Mouse (Mus musculus) heart, postnatal 4 days (tissue): ENCODE results near the gene Cd8b1. TPM values are rescaled to one million over a fixed set of nuclear protein-coding genes. Genes with fewer than 3 reads are reported as not detected.

ENCODE experiments used
- DNase-seq: peaks from one replicate; pipeline ENCODE4 v3.0.0; 2021
- total RNA-seq, 2 experiments: library from RNA; stranded (reverse); gene quantifications; 2 replicates each; pipeline ENCODE4 v1.2.3; 2021

Cd8b1 gene
- total RNA-seq, 2 experiments from 2014 or later: 0.23 to 0.31 TPM

GRCm38 (mm10) chr6:71352201-71352600 is 29.6 kb downstream of the Cd8b1 start:
- no peak for DNase-seq

- no peak for DNase-seq
These were observed 30.4 kb downstream of the Cd8b1 start for GRCm38 (mm10) chr6:71352866-71353427.

GRCm38 (mm10) chr6:71353722-71354121 is 31.1 kb downstream of the Cd8b1 start:
- no peak for DNase-seq

DNA sequence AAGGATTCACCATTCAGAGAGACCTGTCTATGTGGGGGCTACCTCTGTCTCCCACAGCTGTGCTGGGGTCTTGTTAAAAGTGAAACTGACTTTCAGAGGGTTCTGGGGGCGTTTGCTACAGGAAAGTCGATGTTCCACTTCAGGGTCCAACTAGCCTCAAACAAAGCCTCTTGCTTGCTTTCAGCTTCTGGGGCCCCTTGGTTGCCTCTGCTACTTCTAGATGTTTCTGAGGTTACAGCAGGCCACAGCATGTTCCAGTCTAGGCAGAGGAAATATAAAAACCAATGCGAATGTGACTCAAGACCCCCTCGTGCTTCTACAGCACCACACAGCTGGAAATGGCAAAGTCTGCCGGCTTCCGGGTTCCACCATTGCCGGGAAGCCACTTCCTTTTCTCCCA is 34.9 kb downstream of the Cd8b1 start:
- no peak for DNase-seq

- DNase-seq: no peak
These were observed 37.6 kb downstream of the Cd8b1 start for GRCm38 (mm10) chr6:71360221-71360620.

DNA sequence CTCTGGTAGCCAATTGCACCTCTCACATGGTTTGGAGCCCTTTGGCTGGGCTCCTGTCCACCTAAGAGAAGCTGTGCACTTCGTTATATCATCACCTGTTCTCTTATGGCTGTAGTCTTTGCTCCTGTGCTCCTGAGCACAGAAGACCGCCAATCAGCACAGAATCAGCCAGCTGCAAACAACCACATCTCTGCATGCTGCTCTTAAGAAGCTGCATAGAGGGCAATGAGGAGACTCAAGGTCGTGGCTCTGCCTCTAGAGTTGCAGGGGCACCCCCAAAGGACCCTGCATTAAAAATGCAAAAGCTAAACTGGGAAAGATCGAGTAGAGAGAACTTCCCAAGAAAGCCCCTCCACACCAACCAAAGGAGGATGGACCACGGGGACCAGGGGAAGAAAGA is 38.2 kb downstream of the Cd8b1 start:
- DNase-seq: no peak

DNA sequence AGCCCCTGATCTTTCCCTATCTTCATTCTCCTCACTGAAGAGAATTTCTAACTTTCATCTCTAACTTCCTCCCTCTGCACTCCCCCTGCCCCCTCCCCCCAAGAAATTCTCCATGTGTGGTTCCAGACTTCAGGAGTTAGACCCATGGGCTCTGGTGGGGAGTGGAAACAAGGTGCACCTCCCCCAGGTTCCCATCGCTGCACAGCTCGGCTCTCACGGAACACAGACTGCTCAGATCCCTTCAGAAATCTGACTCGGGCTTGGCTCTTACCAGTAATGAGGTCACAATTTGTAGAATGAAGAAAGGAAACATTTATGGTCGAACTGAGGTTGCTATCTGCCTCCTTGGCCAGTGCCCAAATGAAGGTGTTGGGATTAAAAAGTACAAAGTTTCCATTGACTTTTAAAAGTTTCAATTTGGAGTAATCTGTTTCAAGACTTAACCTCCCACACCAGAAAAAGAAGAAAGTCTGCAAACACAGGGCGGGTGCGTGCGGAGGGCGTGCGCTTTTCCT is 38.6 kb downstream of the Cd8b1 start:
- no peak for DNase-seq

GRCm38 (mm10) chr6:71363995-71364394 is 41.4 kb downstream of the Cd8b1 start:
- no peak for DNase-seq

GRCm38 (mm10) chr6:71369416-71369815 is 46.8 kb downstream of the Cd8b1 start:
- no peak for DNase-seq

- no peak for DNase-seq
These were observed 48.6 kb downstream of the Cd8b1 start for GRCm38 (mm10) chr6:71371085-71371605.

DNA sequence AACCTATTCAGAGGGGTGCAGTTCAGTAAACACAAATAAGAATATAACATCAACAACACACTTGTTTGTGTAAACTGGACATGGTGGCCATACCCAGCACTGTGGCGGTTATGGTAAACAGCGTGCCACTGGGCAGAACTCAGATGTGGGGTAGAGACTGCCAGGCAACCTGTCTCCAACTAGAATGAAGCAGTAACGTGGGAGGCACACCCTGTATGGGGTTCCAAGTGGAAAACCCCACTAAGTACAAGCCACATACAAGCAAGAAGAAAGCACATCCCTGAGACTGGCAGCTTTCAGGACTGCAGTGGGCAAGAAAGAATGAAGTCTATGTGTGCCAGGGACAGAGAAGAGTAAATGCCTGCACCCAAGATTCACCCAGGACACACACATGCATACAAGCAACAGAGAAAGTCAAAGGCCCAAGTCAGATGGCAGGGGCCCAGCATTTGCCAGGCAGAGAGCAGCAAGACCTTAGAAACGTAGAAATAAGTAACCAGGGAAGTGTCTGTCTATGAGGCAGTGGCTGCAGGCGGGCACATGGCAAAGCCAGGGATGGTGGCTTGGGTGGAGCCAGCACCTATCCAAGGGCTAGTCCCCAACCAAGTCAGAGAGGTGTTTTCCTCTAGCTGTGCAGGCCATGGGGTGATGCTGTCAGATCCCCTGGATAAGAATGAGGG is 49.6 kb downstream of the Cd8b1 start:
- no peak for DNase-seq

GRCm38 (mm10) chr6:71373249-71373775 is 50.7 kb downstream of the Cd8b1 start, which contains the start of gene Cd8a:
TSS of gene Cd8a (plus strand) at chr6:71373427.
- DNase-seq: no peak

- DNase-seq: no peak
These were observed 51.8 kb downstream of the Cd8b1 start for GRCm38 (mm10) chr6:71374311-71374829.

- no peak for DNase-seq
These were observed 52.3 kb downstream of the Cd8b1 start for GRCm38 (mm10) chr6:71374921-71375320.

- DNase-seq: no peak
These were observed 54.1 kb downstream of the Cd8b1 start for GRCm38 (mm10) chr6:71376711-71377110.

GRCm38 (mm10) chr6:71381654-71382053 is 59.1 kb downstream of the Cd8b1 start:
- no peak for DNase-seq

Other genes with a start within 250 kb of the Cd8b1 start
- 1 to 10 TPM; 4.8 to 5.3 TPM for gene Thnsl2, start 178.3 kb upstream of the Cd8b1 start, total RNA-seq
- not detected for gene Fabp1, start 123.0 kb upstream of the Cd8b1 start, total RNA-seq
- gene Krcc1, start 51.1 kb upstream of the Cd8b1 start, total RNA-seq: 10 to 100 TPM; 55.9 to 61.1 TPM
- 100 to 1,000 TPM; 351 to 365 TPM for gene Smyd1, start 555 bp upstream of the Cd8b1 start, total RNA-seq
- under 1 TPM; 0.14 to 0.36 TPM for gene Cd8a, start 50.6 kb downstream of the Cd8b1 start, total RNA-seq
- 10 to 100 TPM; 42.1 to 43.9 TPM for gene Rmnd5a, start 117.8 kb downstream of the Cd8b1 start, total RNA-seq
- 10 to 100 TPM; 32.1 to 33.5 TPM for gene Rnf103, start 171.1 kb downstream of the Cd8b1 start, total RNA-seq
- gene Chmp3, start 221.0 kb downstream of the Cd8b1 start, total RNA-seq: 10 to 100 TPM; 61.5 to 68.6 TPM